Mouse (Mus musculus) central nervous system, embryonic 14 days (tissue): ENCODE data around the gene Nanos2. TPM values are rescaled to one million over a fixed set of nuclear protein-coding genes. Genes with fewer than 3 reads are reported as not detected.

ENCODE experiments used
- polyA plus RNA-seq: library from polyadenylated mRNA; depleted of rRNA; stranded (reverse); fragments of >200 nt; gene quantifications from 2 replicates; pipeline ENCODE4 v1.2.3, GENCODE M21; 2012; rRNA removed

The Nanos2 gene
- polyA plus RNA-seq: 2.4 and 2.8 TPM in 2 replicates

GRCm38 (mm10) chr7:18987100-18987499 lies at the start of gene Nanos2:
Nanos2 (plus strand) TSS chr7:18987400.

GRCm38 (mm10) chr7:18990601-18991295 lies 3.5 kb downstream of the Nanos2 start, which contains the start of gene Mypop:
Mypop (plus strand) TSS chr7:18991245.

GRCm38 (mm10) chr7:19003902-19004630 lies 16.9 kb downstream of the Nanos2 start, which contains the start of gene Irf2bp1:
Irf2bp1 (plus strand) TSS chr7:19004044.

GRCm38 (mm10) chr7:19023357-19023814 lies 36.2 kb downstream of the Nanos2 start, which contains the start of gene Foxa3:
Foxa3 (minus strand) TSS chr7:19023538.

GRCm38 (mm10) chr7:19024096-19024506 lies 36.9 kb downstream of the Nanos2 start, which contains the start of gene Sympk:
Sympk (plus strand) TSS chr7:19024377.

Other genes starting within 250 kb of the Nanos2 start
- gene Psg19, start 188.9 kb upstream of the Nanos2 start, polyA plus RNA-seq: 0.02 TPM in 1 of 2 replicates, not detected in the other
- 0.19 and 0.21 TPM in 2 replicates for gene Psg17, start 165.8 kb upstream of the Nanos2 start, polyA plus RNA-seq
- 0.77 and 0.98 TPM in 2 replicates for gene Mill2, start 147.4 kb upstream of the Nanos2 start, polyA plus RNA-seq
- 6.9 and 7.9 TPM in 2 replicates for gene Pglyrp1, start 116.1 kb upstream of the Nanos2 start, polyA plus RNA-seq
- 34.8 and 37.2 TPM in 2 replicates for gene Ccdc61, start 77.0 kb upstream of the Nanos2 start, polyA plus RNA-seq
- gene Nova2, start 61.5 kb upstream of the Nanos2 start, polyA plus RNA-seq: 25.7 and 28.5 TPM in 2 replicates
- gene Mypop, start 3.8 kb downstream of the Nanos2 start, polyA plus RNA-seq: 12.2 and 13.7 TPM in 2 replicates
- gene Irf2bp1, start 16.6 kb downstream of the Nanos2 start, polyA plus RNA-seq: 48.6 and 51.4 TPM in 2 replicates
- 0.09 and 0.76 TPM in 2 replicates for gene Foxa3, start 36.1 kb downstream of the Nanos2 start, polyA plus RNA-seq
- 94.7 and 95.7 TPM in 2 replicates for gene Sympk, start 37.0 kb downstream of the Nanos2 start, polyA plus RNA-seq
- 0.06 and 0.13 TPM in 2 replicates for gene Rsph6a, start 67.3 kb downstream of the Nanos2 start, polyA plus RNA-seq
- 154 and 161 TPM in 2 replicates for gene Dmwd, start 88.8 kb downstream of the Nanos2 start, polyA plus RNA-seq
- gene Dmpk, start 96.4 kb downstream of the Nanos2 start, polyA plus RNA-seq: 66.0 and 81.7 TPM in 2 replicates
- gene Six5, start 107.2 kb downstream of the Nanos2 start, polyA plus RNA-seq: 20.6 and 32.0 TPM in 2 replicates
- gene Gm4969, start 131.0 kb downstream of the Nanos2 start, polyA plus RNA-seq: 5.3 and 6.0 TPM in 2 replicates
- 12.5 and 13.2 TPM in 2 replicates for gene Fbxo46, start 132.5 kb downstream of the Nanos2 start, polyA plus RNA-seq
- gene Qpctl, start 161.9 kb downstream of the Nanos2 start, polyA plus RNA-seq: 15.7 and 17.0 TPM in 2 replicates
- 153 and 184 TPM in 2 replicates for gene Snrpd2, start 162.3 kb downstream of the Nanos2 start, polyA plus RNA-seq
- gene Gipr, start 178.7 kb downstream of the Nanos2 start, polyA plus RNA-seq: 12.0 and 19.1 TPM in 2 replicates
- gene Eml2, start 189.0 kb downstream of the Nanos2 start, polyA plus RNA-seq: 47.2 and 49.2 TPM in 2 replicates
- 4.1 and 4.4 TPM in 2 replicates for gene Gpr4, start 225.1 kb downstream of the Nanos2 start, polyA plus RNA-seq
- 25.6 and 27.9 TPM in 2 replicates for gene Opa3, start 240.9 kb downstream of the Nanos2 start, polyA plus RNA-seq